Mouse (Mus musculus): ENCODE measurements around the gene BC030870.

GRCm38 (mm10) chr8:65110285-65110691 lies 19.1 kb downstream of the BC030870 start:
- no peak for TF ChIP-seq ZNF384 (IDR thresholded peaks at IDR 0.05; ENCODE audit: low read depth, low read length)
- no peak for TF ChIP-seq HCFC1 (IDR thresholded peaks at IDR 0.05; ENCODE audit: borderline replicate concordance, insufficient read depth, low read length)

Data from ES-E14 (cell line).